Comparison of ENCODE assay signal across 26 mouse cellular contexts in genomic region chr2:134399564-134399963, GRCm38 (mm10).
DNase-seq lines count a peak whose midpoint lies in the region; ATAC-seq and TF ChIP-seq lines count a peak whose summit lies in the region.
"Had no signal": no experiment of that assay in that cellular context is flagged by ENCODE, and none has a peak within 500 bp of the region (broad histone marks: within the 10 kb centered on the region; RNA-seq: fewer than 3 reads in every experiment).

No protein-coding gene starts in this region.

- no peaks in the 10 kb centered on the region for H3K9me3 ChIP-seq in kidney, embryonic 15.5 days (replicated peaks)
- no peaks in the 10 kb centered on the region for H3K9me3 ChIP-seq in forebrain, embryonic 13.5 days (replicated peaks)
- H3K9me3 ChIP-seq: hindbrain, embryonic 10.5 days; hindbrain, embryonic 15.5 days; limb, embryonic 10.5 days; limb, embryonic 15.5 days; midbrain, embryonic 12.5 days; neural tube, embryonic 13.5 days had no signal

- H3K4me1 ChIP-seq in kidney, adult 2 months (ENCODE audit: control insufficient read depth, insufficient read depth, low read length) = no peaks in the 10 kb centered on the region
- no peaks in the 10 kb centered on the region for H3K4me1 ChIP-seq in kidney, embryonic 15.5 days
- no peaks in the 10 kb centered on the region for H3K4me1 ChIP-seq in forebrain, embryonic 13.5 days
- H3K4me1 ChIP-seq: hindbrain, embryonic 10.5 days; hindbrain, embryonic 15.5 days; limb, embryonic 10.5 days; limb, embryonic 15.5 days; midbrain, embryonic 12.5 days; neural tube, embryonic 13.5 days had no signal

- peak overlapping the region; percentile 60; the same call in 1 of the 2 replicates for H3K27ac ChIP-seq in kidney, adult 2 months (ENCODE audit: insufficient read depth, low read depth, low read length)
- H3K27ac ChIP-seq in kidney, embryonic 15.5 days = 0 out of 2 replicates have a peak overlapping the region, but pooled peaks have one; percentile 41
- no peak overlapping the region for H3K27ac ChIP-seq in forebrain, embryonic 13.5 days
- H3K27ac ChIP-seq: hindbrain, embryonic 10.5 days; hindbrain, embryonic 15.5 days; limb, embryonic 10.5 days; limb, embryonic 15.5 days; liver, embryonic 14.5 days; midbrain, embryonic 12.5 days; neural tube, embryonic 13.5 days had no signal

- peak; percentile 60 for DNase-seq in kidney, adult 2 months
- no peak for DNase-seq in kidney, adult 18-20 months
- DNase-seq in kidney, postnatal 14 days = peak; percentile 28
- DNase-seq in ovary, postnatal 36 days (ENCODE audit: low spot score) = no peak
- DNase-seq in layer of hippocampus, adult 8-10 months (ENCODE audit: low spot score in 2 of 2) = no peak
- DNase-seq: adrenal gland, postnatal 36 days; cerebellum, adult 18-20 months; cerebellum, postnatal 10 days; forebrain, postnatal 0 days; heart, postnatal 14 days; layer of hippocampus, adult 9-11 months; lung, embryonic 14.5 days; right cerebral cortex, postnatal 14 days; thymus, postnatal 14 days had no signal

- no peak overlapping the region for H3K4me3 ChIP-seq in kidney, adult 2 months (ENCODE audit: insufficient read depth, low read depth, low read length)
- H3K4me3 ChIP-seq in kidney, embryonic 15.5 days (replicated peaks) = no peak overlapping the region
- H3K4me3 ChIP-seq in forebrain, embryonic 13.5 days = no peak overlapping the region
- H3K4me3 ChIP-seq: erythroblast, embryonic 14.5 days; hindbrain, embryonic 10.5 days; hindbrain, embryonic 15.5 days; limb, embryonic 10.5 days; limb, embryonic 15.5 days; midbrain, embryonic 12.5 days; neural tube, embryonic 13.5 days had no signal

- no peak for TF ChIP-seq POLR2A in kidney, adult 2 months (IDR thresholded peaks at IDR 0.05; ENCODE audit: low read depth, low read length)

- H3K27me3 ChIP-seq in kidney, adult 2 months (replicated peaks; ENCODE audit: control insufficient read depth, insufficient read depth, low read length) = no peaks in the 10 kb centered on the region; the same call in 1 of the 2 replicates
- H3K27me3 ChIP-seq in kidney, embryonic 15.5 days = no peaks in the 10 kb centered on the region
- H3K27me3 ChIP-seq in forebrain, embryonic 13.5 days = no peaks in the 10 kb centered on the region
- H3K27me3 ChIP-seq: hindbrain, embryonic 15.5 days; limb, embryonic 15.5 days; midbrain, embryonic 12.5 days; neural tube, embryonic 13.5 days had no signal

- H3K36me3 ChIP-seq in kidney, adult 2 months (ENCODE audit: control insufficient read depth, insufficient read depth, low read length) = no peaks in the 10 kb centered on the region
- H3K36me3 ChIP-seq in kidney, embryonic 15.5 days = no peaks in the 10 kb centered on the region
- H3K36me3 ChIP-seq in forebrain, embryonic 13.5 days (ENCODE audit: poor library complexity, severe bottlenecking) = no peaks in the 10 kb centered on the region
- H3K36me3 ChIP-seq: hindbrain, embryonic 10.5 days; hindbrain, embryonic 15.5 days; limb, embryonic 10.5 days; limb, embryonic 15.5 days; midbrain, embryonic 12.5 days; neural tube, embryonic 13.5 days had no signal

- TF ChIP-seq CTCF in kidney, adult 2 months (conservative IDR thresholded peaks at IDR 0.05; ENCODE audit: insufficient read depth, insufficient read length, low read depth, low read length) = no peak

- no peak overlapping the region for H3K9ac ChIP-seq in kidney, embryonic 15.5 days
- no peak overlapping the region for H3K9ac ChIP-seq in forebrain, embryonic 13.5 days
- H3K9ac ChIP-seq: forebrain, postnatal 0 days; hindbrain, embryonic 15.5 days; limb, embryonic 15.5 days; liver, embryonic 14.5 days; lung, embryonic 14.5 days; midbrain, embryonic 12.5 days; neural tube, embryonic 13.5 days had no signal

- no peak overlapping the region for H3K4me2 ChIP-seq in kidney, embryonic 15.5 days
- H3K4me2 ChIP-seq in forebrain, embryonic 13.5 days = no peak overlapping the region
- H3K4me2 ChIP-seq: hindbrain, embryonic 15.5 days; limb, embryonic 15.5 days; lung, embryonic 14.5 days; midbrain, embryonic 12.5 days; neural tube, embryonic 13.5 days had no signal

- ATAC-seq in kidney, embryonic 15.5 days (replicated peaks; ENCODE audit: low FRiP score) = peak; percentile 79
- ATAC-seq in forebrain, embryonic 13.5 days = no peak
- ATAC-seq: CD4-positive, CD25-positive, alpha-beta regulatory T cell, adult 4 months; forebrain, postnatal 0 days; inflammation-experienced regulatory T-cells, adult 6 months had no signal

- 68% methylated on average over 3 of the region's 3 CpGs for WGBS in kidney, adult 2 months
- WGBS in kidney, embryonic 15.5 days = 60% methylated on average over 3 of the region's 3 CpGs
- 91% methylated on average over 3 of the region's 3 CpGs for WGBS in forebrain, embryonic 13.5 days

Comparison
In these comparisons a context has a peak if more than half of its experiments do, and no peak if none do; other contexts are left out.
1. DNase-seq: peak in kidney, adult 2 months (single experiment) and kidney, postnatal 14 days (single experiment); none in kidney, adult 18-20 months (single experiment), ovary, postnatal 36 days (single experiment) and layer of hippocampus, adult 8-10 months (0 of 2).